Mouse (Mus musculus) kidney, postnatal 36 days (tissue): ENCODE results near the gene Mtcp1.

Experiments used
- DNase-seq, 2 experiments: peaks; one replicate each; pipeline ENCODE4 v3.0.0; 2021 to 2022; ENCODE audit warnings: mixed read lengths in 2 of 2

The Mtcp1 gene

GRCm38 (mm10) chrX:75415936-75416785 is at the start of gene Mtcp1, which contains the start of the genes Cmc4 and Brcc3:
Mtcp1 (minus strand) TSS chrX:75416588.
Cmc4 (minus strand) TSS chrX:75416584.
Brcc3 (plus strand) TSS chrX:75416628.
- peak; percentile 92 for DNase-seq

DNA sequence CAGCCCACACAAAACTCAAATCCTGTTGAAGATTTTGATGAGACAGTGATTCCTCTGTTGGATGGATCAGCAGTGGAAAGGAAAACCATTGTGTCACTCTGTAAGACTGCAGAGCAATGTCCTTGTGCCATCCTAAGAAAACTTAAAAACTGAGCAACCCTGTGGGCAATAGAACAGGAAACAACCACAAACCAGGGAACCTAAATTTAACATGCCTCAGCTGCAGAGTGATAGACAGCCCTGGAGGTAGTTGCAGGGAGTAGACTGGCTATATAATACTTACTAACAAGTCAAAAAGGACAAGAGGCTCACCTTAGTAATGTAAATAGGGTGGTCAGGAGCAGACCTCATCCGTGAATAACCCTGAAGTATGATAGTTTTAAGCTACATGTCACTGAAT is 38.2 kb upstream of the Mtcp1 start:
- DNase-seq: no peak

DNA sequence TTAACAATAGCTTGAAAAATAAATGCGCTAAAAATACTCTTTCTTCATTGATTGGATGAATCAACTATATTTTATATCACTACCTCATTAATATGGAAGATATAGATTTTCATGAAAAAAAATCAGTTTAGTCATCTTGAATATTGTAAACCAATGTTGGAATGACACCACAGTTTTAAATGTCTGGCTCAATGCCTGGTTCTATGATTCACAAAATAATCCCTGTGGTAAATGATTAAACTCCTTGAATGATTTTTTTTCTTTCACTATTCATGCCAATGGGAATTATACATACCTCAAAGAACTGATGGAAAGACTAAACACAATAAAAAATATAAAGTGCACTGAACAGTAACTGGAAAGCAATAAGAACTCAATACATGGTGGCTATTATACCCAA is 6.7 kb downstream of the Mtcp1 start:
- no peak for DNase-seq

DNA sequence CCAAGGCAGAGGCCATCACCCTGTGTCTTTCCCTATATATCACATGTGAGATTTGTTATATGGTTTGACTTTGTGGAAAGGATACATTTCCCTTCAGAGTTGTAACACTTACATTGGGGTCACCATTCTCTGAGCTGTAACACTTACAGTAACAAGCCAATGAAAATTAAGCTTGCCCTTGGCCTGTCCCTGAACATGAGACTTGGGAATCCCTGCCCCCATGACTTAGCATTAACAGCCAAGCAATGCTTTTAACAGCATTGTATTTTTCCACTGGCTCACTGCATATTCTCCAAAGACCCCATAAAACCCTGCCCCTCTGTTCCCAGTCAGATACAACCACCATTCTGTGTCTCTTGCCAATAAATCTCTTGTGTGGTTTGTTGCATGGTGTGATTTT is 13.0 kb downstream of the Mtcp1 start:
- DNase-seq: no peak

DNA sequence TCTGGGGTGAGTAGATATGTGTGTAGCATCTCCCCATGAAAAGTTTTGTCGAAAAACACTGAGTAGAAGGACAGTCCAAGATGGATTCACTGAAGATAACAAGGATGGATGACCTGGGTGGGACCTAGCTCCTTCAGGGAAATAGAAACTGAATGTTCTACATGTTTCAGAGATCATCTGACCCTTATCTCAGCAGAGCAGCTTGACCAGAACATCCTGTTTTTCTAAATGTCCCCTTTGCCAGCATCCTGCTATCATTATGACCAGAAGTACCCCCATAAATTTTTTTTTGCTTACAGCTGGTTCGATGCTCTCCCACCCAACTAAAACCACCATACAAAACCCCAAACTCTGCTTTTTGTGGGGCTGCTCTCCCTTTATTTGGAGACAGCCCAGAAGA is 13.7 kb downstream of the Mtcp1 start:
- DNase-seq: peak; percentile 6 to 52

- peak in 1 of 2 experiments; percentile 43 for DNase-seq
Measured at GRCm38 (mm10) chrX:75399471-75399870, 16.9 kb downstream of the Mtcp1 start.

- peak; percentile 77 to 88 for DNase-seq
Measured at GRCm38 (mm10) chrX:75382195-75382771, 34.1 kb downstream of the Mtcp1 start, which contains the start of the genes Fundc2 and F8. Fundc2 (plus strand) TSS chrX:75382399. F8 (minus strand) TSS chrX:75382615.

- DNase-seq: no peak
Measured at GRCm38 (mm10) chrX:75381699-75382098, 34.7 kb downstream of the Mtcp1 start.

DNA sequence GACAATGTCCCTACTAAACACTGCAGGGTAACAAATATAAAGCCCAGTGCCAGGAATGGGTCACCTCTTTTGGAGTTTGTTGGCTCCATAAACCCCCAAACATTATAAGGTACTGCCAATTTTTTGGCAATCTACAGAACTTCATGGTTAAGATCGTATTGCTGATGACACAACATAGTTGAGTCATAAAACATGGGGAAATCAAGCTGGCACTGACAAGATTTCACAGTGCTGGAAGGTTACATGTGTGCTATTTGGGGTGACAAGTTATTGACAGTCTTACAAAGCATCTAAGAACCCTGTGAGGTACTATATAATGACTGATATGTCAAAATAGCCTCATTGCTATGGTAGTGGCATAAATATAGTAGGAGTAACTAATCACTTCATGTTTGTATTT is 35.2 kb downstream of the Mtcp1 start:
- no peak for DNase-seq

DNA sequence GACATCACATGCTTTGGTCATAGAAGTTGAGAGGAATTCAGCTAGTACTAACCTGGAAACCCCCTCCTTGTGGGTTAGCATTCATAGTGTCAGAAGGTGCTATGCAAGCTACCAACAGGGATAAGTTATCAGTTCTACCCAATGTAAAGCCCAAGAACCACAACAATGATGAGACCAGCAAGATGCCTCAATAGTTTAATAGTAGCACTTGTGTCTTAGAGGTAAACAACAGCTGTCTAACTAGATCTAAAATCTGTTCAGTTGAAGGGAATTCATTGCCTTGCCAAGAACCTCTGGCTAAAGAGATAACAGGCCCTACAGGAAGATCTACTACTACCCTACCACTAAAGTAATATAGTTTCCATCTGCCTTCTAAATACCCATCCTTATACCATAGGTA is 39.6 kb downstream of the Mtcp1 start:
- no peak for DNase-seq

GRCm38 (mm10) chrX:75372666-75373425 is 43.5 kb downstream of the Mtcp1 start:
- peak; percentile 10 to 47 for DNase-seq

GRCm38 (mm10) chrX:75370197-75370596 is 46.2 kb downstream of the Mtcp1 start:
- peak; percentile 14 to 27 for DNase-seq
